Mouse (Mus musculus): ENCODE measurements around the gene Shmt1.

Shmt1 gene

DNA sequence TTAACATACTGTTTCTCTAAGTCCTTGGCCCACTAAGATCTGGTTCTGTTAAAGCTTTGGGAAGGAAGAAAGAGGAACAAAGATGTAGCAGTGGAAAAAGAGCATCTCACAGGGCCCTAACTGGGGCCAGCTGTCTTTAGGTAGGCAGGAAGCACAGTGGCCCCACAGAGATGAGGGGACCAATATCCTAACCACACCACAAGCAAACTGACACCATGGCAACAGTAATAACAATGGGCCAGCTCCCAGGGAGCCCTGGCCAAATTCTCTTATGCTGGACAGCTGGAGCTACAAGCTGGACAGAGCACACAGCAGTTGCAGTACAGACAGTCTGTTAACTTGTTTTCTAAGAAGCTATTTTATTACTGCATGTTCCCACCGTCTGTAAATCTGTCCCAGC, 23.9 kb downstream of the Shmt1 start:
- no peak for DNase-seq

DNA sequence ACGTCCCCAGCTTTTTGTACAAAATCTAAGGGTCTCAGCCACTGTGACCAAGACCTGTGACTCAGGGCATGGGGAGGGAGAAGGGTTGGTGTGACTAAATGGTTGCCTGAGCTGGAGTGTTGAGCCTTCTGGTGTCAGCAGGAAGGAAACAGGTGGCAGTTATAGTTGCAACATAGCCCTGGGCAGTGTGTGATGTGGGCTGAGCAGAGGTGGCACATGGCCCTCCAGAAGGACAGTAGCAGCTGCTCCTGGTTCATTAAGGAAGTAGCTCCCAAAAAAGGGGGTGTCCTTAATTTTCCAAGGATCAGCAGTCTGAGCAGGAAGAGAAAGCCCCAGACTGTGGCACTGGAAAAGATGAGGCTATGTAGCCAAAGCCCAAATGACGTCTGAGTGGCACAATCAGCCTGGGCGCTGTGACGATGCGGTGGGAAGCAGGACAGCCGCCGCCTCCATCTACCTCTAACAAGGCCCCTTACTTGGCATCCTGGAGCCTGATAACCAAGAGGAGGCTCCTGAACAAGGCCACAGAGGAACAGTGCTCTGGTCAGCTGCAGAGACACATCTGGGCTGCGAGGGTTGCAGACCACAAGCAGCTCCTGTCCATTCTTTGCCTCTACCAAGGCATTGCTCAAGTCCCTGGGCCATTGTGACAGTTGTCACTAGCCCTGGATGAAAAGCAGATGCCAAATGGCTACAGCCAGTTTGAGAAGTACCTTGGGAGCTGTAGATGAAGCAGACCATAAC, 27.2 kb downstream of the Shmt1 start:
- DNase-seq, result no peak

DNA sequence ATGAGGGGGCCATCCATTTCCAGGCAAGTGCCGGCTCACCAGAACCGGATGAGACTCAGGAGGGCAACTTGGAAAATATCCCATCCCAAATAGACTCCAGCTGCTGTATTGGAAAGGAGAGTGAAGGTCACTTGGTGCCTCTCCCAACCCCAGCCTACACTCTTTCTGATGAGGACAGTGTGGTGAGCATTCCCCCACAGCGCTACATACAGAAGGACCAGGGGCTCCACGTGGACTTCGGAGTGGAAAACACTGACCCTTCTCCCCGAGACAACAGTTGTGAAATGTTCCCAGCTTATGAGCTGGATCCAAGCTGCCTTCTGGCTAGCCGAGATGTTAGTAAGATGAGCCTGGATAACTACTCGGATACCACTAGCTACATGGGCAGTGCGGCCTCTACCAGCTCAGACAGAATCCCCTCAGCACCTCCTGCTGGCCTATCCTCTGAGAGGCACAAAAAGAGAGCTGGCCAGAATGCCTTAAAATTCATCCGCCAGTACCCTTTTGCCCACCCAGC, 31.8 kb downstream of the Shmt1 start:
- DNase-seq, result no peak

DNA sequence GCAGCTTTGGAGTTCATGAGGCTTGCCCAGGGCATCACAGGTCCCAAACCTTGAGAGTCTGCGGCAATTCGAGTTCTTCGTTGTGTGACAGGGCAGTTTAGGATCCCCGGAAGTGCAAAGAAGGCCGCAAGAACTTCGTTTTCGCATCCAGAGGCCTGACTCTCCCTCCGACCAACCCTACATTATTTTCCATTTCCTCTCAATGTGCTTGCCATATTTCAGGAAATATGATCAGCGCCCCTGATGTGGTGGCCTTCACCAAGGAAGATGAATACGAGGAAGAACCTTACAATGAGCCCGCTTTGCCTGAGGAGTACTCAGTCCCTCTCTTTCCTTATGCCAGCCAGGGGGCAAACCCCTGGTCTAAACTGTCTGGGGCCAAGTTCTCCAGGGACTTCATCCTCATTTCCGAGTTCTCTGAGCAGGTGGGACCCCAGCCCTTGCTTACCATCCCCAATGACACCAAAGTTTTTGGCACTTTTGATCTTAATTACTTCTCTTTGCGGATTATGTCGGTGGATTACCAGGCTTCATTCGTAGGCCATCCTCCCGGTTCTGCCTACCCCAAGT, 33.6 kb downstream of the Shmt1 start:
- no peak for DNase-seq

DNA sequence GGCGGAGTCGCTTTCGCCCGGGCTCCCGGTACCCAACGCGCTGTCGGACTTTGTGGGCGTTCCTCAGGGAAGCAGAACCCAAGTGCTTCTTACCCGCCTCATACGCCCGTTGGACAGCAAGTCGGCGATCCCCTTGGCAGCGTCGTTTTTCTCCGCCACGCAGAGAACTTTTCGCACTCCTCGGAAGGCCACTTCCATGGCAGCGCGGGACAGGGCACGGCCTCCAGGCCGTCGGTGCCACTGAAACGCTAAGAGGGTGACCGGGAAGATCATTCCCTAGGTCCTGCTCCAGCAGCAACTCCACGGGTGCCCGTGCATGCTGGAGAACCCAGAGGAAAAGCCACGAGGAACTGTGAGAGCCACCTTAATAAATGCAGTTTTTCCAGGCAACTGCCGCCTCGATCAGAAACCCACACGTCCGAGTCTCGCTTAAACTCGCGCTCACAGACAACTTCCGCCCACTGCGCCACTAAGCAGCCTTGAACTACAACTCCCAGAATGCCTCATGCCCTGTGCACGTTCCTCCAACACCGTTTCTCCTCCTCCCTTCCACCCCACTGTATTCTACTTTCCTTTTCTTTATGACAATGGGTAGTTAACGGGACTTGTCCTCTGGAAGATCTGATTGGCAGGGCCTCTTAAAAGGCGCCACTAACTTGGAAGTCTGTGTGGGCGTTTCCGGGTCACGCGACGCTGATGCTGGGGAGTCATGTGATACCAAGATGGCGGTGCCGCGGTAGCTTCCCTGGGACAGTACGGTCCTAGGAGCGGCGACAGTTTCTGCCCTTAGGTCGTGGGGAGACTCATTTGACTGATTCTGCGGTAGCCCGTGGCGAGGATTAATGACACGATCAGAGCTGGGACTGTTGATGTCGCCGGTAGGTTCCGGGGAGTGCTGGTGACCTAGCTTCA, 34.4 kb downstream of the Shmt1 start, which contains the start of the genes Top3a and Smcr8:
TSS of gene Top3a (minus strand) at position 537 of the 912 bp plus-strand sequence.
TSS of gene Smcr8 (plus strand) at position 696 of the 912 bp plus-strand sequence.
- peak; percentile 76 for DNase-seq

DNA sequence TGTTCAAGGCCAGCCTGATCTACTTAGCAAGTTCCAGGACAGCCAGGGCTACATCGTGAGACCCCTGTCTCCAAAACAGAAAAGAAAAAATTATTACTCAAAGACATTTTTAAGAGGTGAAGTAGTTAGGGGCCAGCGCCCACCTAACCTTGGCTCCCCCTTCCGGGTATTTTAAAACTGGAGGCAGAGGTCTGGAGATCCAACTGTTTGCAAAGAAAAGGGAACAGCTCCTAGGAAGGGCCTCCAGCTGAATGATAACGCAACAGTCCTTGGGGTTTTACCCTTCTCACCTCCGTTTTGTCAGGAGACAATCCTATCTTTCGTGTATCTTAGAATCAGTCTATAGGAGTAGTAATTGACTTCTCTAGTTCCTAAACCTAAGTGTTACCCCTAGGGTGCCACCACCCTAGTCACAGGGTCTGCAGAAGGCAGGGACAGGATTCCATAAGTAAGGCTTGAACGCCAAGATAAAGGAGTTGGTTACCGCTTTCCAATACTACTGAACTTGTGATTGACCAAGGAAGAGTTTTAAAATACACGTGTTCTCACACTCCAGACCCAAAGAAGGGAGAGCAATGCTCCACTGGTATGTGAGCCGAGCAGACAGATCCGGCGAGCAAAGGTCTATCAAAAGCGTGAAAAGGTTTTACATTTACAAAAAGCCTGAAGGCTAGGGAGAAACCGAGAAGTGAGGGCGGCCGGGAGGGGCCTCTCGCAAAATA, 35.2 kb downstream of the Shmt1 start:
- DNase-seq, result no peak

DNA sequence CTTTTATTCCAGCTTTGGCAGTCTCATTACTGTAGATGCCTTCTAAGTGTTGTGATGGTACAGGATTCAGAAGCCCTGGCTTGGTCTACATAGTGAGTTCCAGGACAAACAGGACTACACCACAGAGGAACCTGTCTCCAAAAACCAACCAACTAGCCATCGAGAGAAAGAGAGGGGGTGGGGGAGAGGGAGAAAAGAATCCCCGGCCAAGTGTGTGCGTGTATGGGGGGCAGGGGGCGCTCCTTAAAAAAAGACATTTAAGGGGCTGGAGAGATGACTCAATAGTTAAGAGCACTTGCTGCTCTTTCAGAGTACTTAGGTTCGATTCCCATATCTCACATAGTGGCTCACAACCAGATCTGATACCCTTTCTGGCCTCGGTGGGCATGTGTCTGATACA, 35.9 kb downstream of the Shmt1 start:
- DNase-seq, result no peak

DNA sequence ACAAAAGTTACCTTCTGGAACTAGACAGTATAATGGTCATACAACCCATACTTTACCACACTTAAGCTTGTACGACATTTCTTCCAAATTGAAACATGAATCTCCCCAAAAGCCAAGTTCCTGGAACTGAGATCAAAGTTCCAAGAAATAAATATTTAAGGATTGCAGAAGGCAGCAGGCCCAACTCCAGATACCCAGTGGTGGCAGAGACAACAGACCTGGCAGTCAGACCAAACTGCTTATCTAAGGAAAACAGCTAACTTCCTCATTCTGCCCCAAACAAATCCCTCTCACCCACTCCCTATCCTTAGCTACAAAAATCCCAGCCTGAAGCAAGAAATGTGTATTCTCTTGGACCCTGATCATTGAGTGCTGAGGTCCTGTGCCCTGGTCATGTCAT, 36.7 kb downstream of the Shmt1 start:
- no peak for DNase-seq

DNA sequence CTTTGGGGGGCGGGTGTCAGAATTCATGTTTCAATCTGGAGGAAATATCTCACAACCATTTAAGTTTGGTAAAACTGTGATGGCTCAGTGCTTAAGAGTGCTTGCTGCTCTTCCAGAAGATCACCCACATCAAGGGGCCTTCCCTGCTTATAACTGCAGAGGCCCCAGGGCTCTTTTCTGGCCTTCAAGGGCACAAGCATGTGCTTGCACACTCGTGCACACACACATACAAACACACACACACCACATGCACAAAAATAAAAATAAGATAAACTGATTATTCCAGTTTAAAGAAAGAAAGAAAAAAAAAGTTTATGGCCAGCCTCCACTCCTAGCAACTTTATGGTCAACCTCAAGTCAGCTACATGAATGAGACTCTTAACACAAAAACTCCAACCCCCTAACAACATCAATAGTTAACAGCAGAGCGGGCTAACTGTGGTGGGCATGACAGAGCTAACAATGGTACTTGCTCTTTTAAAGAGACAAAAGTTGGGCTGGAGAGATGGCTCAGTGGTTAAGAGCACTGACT, 37.3 kb downstream of the Shmt1 start:
- DNase-seq, result no peak

DNA sequence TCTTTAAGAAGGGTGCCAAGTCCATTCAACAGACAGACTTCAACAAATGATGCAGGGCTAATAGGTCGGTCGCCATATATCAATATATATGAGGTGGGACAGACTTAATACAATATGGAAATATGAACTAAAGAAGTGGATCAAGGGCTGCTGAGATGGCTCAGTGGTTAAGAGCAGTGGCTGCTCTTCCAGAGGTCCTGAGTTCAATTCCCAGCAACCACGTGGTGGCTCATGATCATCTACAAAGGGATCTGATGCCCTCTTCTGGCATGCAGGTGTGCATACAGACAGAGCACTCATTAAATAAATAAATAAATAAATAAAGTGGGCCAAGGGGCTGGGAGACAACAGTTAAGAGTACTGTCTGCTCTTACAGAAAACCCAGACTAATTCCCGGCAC, 39.4 kb downstream of the Shmt1 start:
- no peak for DNase-seq

DNA sequence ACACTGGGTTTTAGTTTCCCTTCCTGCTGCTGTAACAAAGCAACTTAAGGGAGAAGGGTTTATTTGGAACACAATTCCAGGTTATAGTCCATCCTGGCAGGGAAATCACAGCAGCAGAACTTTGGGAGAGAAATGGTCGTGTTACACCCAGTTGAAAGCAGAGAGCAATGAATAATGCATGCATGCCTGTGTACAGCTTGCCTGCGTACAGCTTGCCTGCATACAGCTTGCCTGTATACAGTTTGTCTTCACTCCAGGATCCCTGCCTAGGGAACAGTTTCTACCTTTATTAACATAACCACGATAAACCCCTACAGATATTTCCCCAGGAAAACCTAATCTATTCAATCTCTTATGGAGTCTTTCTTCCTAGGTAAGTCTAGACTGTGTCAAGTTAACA, 40.7 kb downstream of the Shmt1 start:
- no peak for DNase-seq

DNA sequence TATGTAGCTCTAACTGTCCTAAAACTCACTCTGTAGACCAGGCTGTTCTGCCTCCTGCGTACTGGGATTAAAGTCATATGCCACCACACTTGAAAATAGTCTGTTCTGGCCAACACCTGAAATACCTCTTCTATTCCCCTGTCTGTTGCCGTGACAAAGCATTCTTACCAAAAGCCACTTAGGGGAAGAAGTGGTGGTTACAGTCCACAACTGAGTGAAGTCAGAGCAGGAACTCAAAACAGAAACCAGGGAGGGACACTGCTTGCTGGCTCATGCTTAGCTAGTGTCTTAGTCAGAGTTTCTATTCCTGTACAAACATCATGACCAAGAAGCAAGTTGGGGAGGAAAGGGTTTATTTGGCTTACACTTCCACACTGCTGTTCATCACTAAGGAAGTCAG, 42.2 kb downstream of the Shmt1 start:
- no peak for DNase-seq

DNA sequence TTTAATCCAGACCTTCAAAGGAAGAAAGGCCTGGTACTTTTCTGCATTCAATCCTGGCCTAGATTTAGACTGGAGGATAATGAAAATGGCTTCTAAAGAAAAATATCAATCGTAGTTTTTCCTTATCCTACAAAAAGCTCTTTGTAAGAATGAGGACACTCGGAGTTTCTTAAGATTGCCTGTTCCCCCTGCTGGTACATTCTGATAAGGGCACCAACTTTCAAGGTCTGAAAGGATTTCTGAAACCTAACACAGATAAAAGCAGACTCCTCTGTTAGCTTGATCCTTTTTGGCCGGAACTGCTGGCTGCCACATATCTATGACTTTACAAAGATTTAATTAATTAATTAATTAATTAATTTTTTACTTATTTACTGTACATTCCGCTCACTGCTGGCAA, 44.5 kb downstream of the Shmt1 start:
- DNase-seq, result no peak

DNA sequence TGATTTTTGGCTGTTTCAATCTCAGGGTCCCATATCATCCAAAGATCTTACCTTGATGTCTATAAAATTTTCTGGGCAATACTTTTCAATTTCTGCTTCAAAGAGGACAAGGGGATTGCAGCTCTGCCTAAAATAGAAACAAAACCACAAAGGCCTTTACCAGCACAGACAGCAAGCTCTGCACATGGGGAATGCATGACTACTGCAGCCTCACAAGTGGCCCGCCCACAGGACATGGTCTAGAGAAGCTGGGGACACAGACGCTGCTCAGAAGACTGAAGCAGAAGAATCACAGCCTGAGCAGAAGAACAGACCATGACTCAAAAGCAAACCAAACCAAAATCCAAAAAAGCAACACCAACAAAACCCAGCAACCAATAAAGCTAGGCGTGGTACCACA, 49.8 kb downstream of the Shmt1 start:
- DNase-seq, result no peak

DNA sequence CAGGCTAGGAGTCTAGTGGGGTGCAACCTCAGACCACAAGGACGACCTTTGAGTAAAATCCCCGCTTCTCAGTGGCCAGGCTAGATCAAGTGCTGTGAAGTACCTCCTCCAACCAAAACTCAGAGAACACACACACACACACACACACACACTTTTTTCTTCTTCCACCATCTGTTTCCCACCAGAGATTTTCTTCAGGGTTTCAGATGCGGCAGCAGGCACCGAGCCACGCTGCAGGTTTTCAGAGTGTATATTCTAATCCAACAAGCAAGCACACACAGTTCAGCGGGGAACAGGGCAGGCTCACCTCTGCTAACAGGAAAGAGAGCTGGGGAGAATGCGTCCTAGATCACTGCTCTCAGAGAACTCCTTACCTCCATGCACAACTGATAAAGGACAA, 55.9 kb downstream of the Shmt1 start:
- no peak for DNase-seq

DNA sequence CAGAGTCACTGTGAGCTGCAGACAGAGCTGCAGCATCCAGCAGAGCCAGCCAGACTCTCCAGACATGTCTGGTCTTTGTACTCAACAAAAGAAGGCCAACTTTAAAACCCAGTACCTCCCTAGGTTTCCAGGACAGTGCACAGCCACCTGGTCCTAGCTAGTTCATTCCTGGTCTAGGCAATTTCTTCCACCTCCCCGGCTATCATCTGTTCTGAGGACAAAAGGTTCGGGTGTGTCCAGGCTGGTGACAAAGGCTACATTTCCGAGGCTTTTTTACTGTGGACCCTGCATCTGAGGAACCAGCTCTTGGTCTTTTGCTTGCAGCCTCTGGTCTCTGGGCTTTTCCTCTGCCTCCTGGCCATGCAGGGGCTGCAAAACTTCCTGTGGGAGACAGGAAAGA, 71.2 kb downstream of the Shmt1 start:
- DNase-seq, result no peak
